ENCODE assay signal across 7 mouse cellular contexts in genomic region chr10:120064424-120064823, GRCm38 (mm10). TPM values are rescaled to one million over a fixed set of nuclear protein-coding genes. Genes with fewer than 3 reads are reported as not detected.
DNase-seq lines count a peak whose midpoint lies in the region; ATAC-seq lines count a peak whose summit lies in the region.

No protein-coding gene starts in this region.

- no peak overlapping the region for H3K4me3 ChIP-seq in liver, embryonic 13.5 days (replicated peaks)

- no peaks in the 10 kb centered on the region for H3K36me3 ChIP-seq in liver, embryonic 13.5 days

- H3K4me2 ChIP-seq in liver, embryonic 13.5 days: no peak overlapping the region

- no peaks in the 10 kb centered on the region for H3K4me1 ChIP-seq in liver, embryonic 13.5 days (replicated peaks)

- H3K9me3 ChIP-seq in liver, embryonic 13.5 days (replicated peaks): no peaks in the 10 kb centered on the region; the same call in 1 of the 2 replicates

- no peak overlapping the region for H3K27ac ChIP-seq in liver, embryonic 13.5 days

- ATAC-seq in liver, embryonic 13.5 days (ENCODE audit: low read depth): no peak

- DNase-seq in ovary, postnatal 10 days (ENCODE audit: low spot score): peak; percentile 5
- DNase-seq in ovary, adult 18-20 months (ENCODE audit: low spot score): no peak
- peak; percentile 73 for DNase-seq in ZHBTc4 (ENCODE audit: low read depth, low spot score)
- DNase-seq in cerebellum, postnatal 36 days: peak; percentile 48 to 55
- DNase-seq in hindlimb bud, embryonic 11.5 days (ENCODE audit: extremely low spot score, low read depth, low spot score): peak; percentile 56
- DNase-seq in liver, embryonic 13.5 days: peak; percentile 8
- DNase-seq in retina, postnatal 7 days (ENCODE audit: low read depth, low spot score): peak; percentile 20

- no peaks in the 10 kb centered on the region for H3K27me3 ChIP-seq in liver, embryonic 13.5 days

- WGBS in liver, embryonic 13.5 days (ENCODE audit: insufficient replicate concordance): 14% methylated on average over 5 of the region's 5 CpGs

- H3K9ac ChIP-seq in liver, embryonic 13.5 days: no peak overlapping the region

RNA-seq across cellular contexts. Expression of gene Helb, which starts 48.4 kb away (rescaled TPM):
- polyA plus RNA-seq in liver, embryonic 13.5 days (2015; fragmentation: Nextera tagmentation; extraction: Ambion mirVana): 8.8 and 11.1 TPM in 2 replicates
